Mouse (Mus musculus) testis, adult 2 months (tissue): ENCODE data around the gene Egfl6. TPM values are rescaled to one million over a fixed set of nuclear protein-coding genes. Genes with fewer than 3 reads are reported as not detected.

ENCODE experiments used
- H3K27ac ChIP-seq: fragments of 200-500 bp; 2 replicates; pipeline ENCODE4 v1.5.1; 2012; ENCODE audit warnings: low read depth, low read length; ENCODE audit not compliant: control insufficient read depth, insufficient read depth
- H3K27me3 ChIP-seq: fragments of 200-500 bp; 2 replicates; pipeline ENCODE4 v1.6.1; 2012; ENCODE audit warnings: mild to moderate bottlenecking, low read length, moderate library complexity; ENCODE audit not compliant: control insufficient read depth, insufficient read depth
- H3K36me3 ChIP-seq: fragments of 200-500 bp; 2 replicates; pipeline ENCODE4 v1.6.1; 2012; ENCODE audit warnings: mild to moderate bottlenecking, low read length; ENCODE audit not compliant: control insufficient read depth, insufficient read depth
- H3K4me1 ChIP-seq: fragments of 200-500 bp; 2 replicates; pipeline ENCODE4 v1.6.1; 2012; ENCODE audit warnings: low read length; ENCODE audit not compliant: control insufficient read depth, insufficient read depth
- H3K4me3 ChIP-seq: fragments of 200-500 bp; 2 replicates; pipeline ENCODE4 v1.5.1; 2012; ENCODE audit warnings: low read depth, mild to moderate bottlenecking, low read length, moderate library complexity, mixed read lengths; ENCODE audit not compliant: control insufficient read depth
- CTCF ChIP-seq: fragments of 200-500 bp; IDR thresholded peaks from 2 replicates; pipeline ENCODE4 v1.5.1; 2012; ENCODE audit warnings: low read depth, mild to moderate bottlenecking, inconsistent platforms, low read length, moderate library complexity; ENCODE audit not compliant: control insufficient read depth, insufficient read depth, insufficient replicate concordance
- POLR2A ChIP-seq: fragments of 200-500 bp; IDR thresholded peaks from 2 replicates; pipeline ENCODE4 v1.6.1; 2012; ENCODE audit warnings: low read depth, mild to moderate bottlenecking, inconsistent platforms, low read length, moderate library complexity; ENCODE audit not compliant: control insufficient read depth
- polyA plus RNA-seq: library from polyadenylated mRNA; depleted of rRNA; stranded (reverse); fragments of >200 nt; gene quantifications from 2 replicates; pipeline ENCODE4 v1.2.3, GENCODE M21; 2012

The Egfl6 gene
- polyA plus RNA-seq, 1 experiment = 0.23 TPM

- H3K27me3 ChIP-seq = no peaks in the 10 kb centered on the region
- TF ChIP-seq POLR2A = no peak
- TF ChIP-seq CTCF = no peak
Observed at GRCm38 (mm10) chrX:166535138-166535537, 50.4 kb downstream of the Egfl6 start.

GRCm38 (mm10) chrX:166533432-166533831, 52.1 kb downstream of the Egfl6 start:
- Histone ChIP-seq H3K4me1 (no peaks in the 10 kb centered on the region), H3K36me3 (no peaks in the 10 kb centered on the region), H3K27ac (no peak overlapping the region), H3K27me3 (no peaks in the 10 kb centered on the region), H3K4me3 (no peak overlapping the region)
- TF ChIP-seq CTCF (no peak), POLR2A (no peak)

More at GRCm38 (mm10) chrX:166535138-166535537, 50.4 kb downstream of the Egfl6 start:
- Histone ChIP-seq H3K4me1 (no peaks in the 10 kb centered on the region), H3K36me3 (no peaks in the 10 kb centered on the region), H3K4me3 (no peak overlapping the region), H3K27ac (no peak overlapping the region)

GRCm38 (mm10) chrX:166531671-166532070, 53.8 kb downstream of the Egfl6 start:
- Histone ChIP-seq H3K27me3 (no peaks in the 10 kb centered on the region), H3K27ac (no peak overlapping the region), H3K4me3 (no peak overlapping the region), H3K36me3 (no peaks in the 10 kb centered on the region), H3K4me1 (no peaks in the 10 kb centered on the region)
- TF ChIP-seq POLR2A (no peak), CTCF (no peak)

GRCm38 (mm10) chrX:166528126-166528525, 57.4 kb downstream of the Egfl6 start:
- Histone ChIP-seq H3K27ac (no peak overlapping the region), H3K27me3 (no peaks in the 10 kb centered on the region), H3K36me3 (no peaks in the 10 kb centered on the region), H3K4me1 (no peaks in the 10 kb centered on the region), H3K4me3 (no peak overlapping the region)
- TF ChIP-seq POLR2A (no peak), CTCF (no peak)

- Histone ChIP-seq H3K4me3 (no peak overlapping the region), H3K36me3 (no peaks in the 10 kb centered on the region), H3K27me3 (no peaks in the 10 kb centered on the region), H3K4me1 (no peaks in the 10 kb centered on the region), H3K27ac (no peak overlapping the region)
- TF ChIP-seq CTCF (no peak), POLR2A (no peak)
Observed at GRCm38 (mm10) chrX:166525637-166526315, 59.7 kb downstream of the Egfl6 start.

GRCm38 (mm10) chrX:166520782-166521181, 64.7 kb downstream of the Egfl6 start:
- H3K36me3 ChIP-seq = no peaks in the 10 kb centered on the region
- TF ChIP-seq POLR2A (no peak), CTCF (no peak)
- no peaks in the 10 kb centered on the region for H3K4me1 ChIP-seq
- H3K27ac ChIP-seq = no peak overlapping the region
- H3K4me3 ChIP-seq = no peak overlapping the region
- no peaks in the 10 kb centered on the region for H3K27me3 ChIP-seq

GRCm38 (mm10) chrX:166518345-166518744, 67.2 kb downstream of the Egfl6 start, which contains the start of gene Tceanc:
Tceanc (minus strand) TSS chrX:166518567.
- H3K4me1 ChIP-seq = no peaks in the 10 kb centered on the region
- no peaks in the 10 kb centered on the region for H3K36me3 ChIP-seq
- H3K27me3 ChIP-seq = no peaks in the 10 kb centered on the region
- no peak within 1 kb of the TSS for H3K4me3 ChIP-seq
- no peak within 1 kb of the TSS for H3K27ac ChIP-seq
- TF ChIP-seq CTCF (no peak), POLR2A (no peak)

- no peak for TF ChIP-seq POLR2A
- no peak for TF ChIP-seq CTCF
- H3K36me3 ChIP-seq = no peaks in the 10 kb centered on the region
- no peak overlapping the region for H3K27ac ChIP-seq
- H3K27me3 ChIP-seq = no peaks in the 10 kb centered on the region
- no peaks in the 10 kb centered on the region for H3K4me1 ChIP-seq
- H3K4me3 ChIP-seq = no peak overlapping the region
Observed at GRCm38 (mm10) chrX:166516631-166517030, 68.9 kb downstream of the Egfl6 start.
